Mouse (Mus musculus): ENCODE data around the gene Mzf1.

The Mzf1 gene

DNA sequence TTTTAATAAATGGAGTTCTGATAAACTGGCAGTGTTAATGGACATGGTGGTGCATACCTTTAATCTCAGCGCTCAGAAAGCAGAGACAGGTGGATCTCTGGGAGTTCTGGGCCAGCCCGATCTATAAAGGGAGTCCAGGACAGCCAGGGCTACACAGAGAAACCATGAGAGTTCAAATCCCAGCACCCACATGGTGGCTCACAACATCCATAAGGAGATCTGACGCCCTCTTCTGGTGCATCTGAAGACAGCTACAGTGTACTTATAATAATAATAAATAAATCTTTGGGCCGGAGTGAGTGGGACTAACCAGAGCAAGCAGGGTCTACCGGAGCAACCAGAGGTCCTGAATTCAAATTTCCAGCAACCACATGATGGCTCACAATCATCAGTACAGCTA is 51.2 kb downstream of the Mzf1 start:
- DNase-seq (ENCODE audit: low spot score in 2 of 2): no peak

DNA sequence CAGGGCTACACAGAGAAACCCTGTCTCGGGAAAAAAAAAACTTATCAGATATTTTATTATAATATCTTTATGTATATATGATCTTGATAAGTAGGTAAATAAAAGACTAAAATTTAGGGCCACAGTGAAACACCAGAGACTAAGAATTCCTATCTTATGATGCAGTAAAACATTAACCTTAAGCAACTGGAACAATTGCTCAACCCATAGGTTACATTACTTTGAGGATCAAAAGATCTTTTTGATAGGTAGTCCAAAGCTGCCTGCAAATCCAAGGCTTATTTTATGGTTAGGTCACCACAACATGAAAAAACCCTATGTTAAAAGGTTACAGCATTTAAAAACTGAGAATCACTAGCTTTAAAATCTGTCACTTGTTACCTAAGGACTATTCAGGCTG is 53.0 kb downstream of the Mzf1 start:
- no peak for DNase-seq (ENCODE audit: low spot score in 2 of 2)

DNA sequence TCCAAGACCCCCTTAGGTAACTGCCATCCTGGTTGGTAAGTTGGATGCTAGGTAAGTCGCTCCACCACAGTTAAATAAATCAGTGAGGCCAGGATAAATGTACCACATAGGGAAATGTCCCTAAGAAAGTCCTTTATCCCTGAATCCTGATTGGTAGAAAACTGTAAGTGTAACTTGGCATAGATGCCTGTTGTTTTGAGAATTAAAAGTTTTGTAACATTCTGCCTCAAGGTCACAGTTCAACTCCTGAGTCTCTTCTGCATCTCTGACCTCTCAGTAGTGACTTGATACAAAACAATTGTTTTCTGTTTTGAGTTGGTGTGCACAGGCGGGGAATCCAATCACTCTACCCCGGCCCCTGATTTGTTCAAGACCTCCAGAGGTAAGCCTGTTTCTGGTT is 55.7 kb downstream of the Mzf1 start, which contains the start of gene Trim28:
Trim28 (plus strand) TSS at position 264 of the 400 bp plus-strand sequence.
- no peak for DNase-seq (ENCODE audit: low spot score in 2 of 2)

DNA sequence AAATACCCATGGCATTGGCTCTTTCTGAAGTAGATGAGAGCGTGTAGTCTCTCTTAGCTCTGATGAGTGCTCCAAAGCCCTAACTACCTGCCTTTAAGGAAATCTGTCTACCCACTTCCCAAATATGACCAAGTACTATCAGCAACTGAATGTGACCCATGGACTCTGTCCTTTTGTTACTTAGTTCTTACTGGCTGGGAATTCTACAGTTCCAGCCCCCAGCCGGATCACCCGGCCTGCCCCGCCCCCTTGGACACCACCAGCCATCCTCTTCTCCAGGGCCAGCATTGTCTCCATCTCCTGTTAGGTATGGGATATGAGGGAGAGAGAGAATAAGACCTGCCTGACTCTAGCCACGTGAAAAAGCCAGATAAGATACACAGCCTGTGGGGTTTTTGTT is 56.5 kb downstream of the Mzf1 start, which contains the start of gene Slc27a5:
Slc27a5 (minus strand) TSS at position 140 of the 400 bp plus-strand sequence.
- DNase-seq (ENCODE audit: low spot score in 2 of 2): no peak

DNA sequence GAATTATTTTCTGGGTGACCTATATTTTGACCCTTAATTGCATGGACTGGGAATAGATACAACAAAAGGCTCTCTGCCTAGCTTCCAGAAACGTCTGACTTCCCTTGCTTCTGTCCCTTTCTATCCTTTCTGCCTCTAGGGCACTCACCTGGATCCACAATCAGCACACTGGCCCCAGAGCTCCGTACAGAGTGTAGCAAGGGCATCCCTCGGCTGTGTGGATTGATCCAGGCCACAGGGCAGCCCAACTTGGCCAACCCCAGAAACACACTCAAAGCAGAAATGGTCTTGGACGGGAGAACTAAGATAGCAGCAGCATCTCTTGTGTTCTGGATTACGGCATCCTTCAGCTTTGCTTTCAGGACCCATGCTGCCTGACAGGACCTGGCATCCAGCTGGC is 57.3 kb downstream of the Mzf1 start:
- DNase-seq (ENCODE audit: low spot score in 2 of 2): no peak

DNA sequence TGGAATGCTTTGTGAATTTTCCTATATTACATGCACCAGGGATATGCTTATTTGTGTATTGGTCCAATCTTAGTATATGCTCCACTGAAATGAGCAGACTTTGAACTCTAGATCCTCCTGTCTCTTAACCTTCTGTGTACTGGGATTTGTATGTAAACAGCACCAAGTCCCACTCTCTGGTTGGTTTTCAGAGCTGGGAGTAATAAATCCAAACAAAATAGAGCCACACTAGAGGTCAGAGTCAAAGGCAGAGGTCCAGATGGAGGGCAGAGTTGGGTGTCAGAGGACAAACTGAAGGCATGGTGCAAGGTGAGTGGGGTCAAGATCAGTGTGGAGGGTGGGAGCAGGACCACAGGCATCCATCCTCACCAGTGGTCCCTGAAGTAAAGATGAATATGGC is 58.7 kb downstream of the Mzf1 start:
- DNase-seq (ENCODE audit: low spot score in 2 of 2): no peak

DNA sequence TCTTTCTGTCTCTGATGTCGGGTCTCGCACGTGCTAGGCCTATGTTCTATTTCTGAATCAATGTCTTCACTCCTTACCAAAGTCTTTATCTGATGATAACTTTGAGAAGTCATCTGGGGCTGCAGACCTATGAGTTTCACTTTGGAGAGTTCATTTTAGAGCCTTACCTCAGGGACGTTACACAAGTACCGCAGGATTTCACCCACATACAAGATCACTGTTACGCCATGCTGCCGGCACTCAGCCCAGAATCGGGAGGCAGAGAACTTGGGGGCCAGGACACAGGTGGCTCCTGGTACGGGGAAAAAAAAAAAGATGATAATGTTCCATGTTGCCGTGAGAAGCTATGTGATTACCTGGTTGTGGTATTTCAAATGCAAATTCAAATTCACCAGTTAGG is 61.4 kb downstream of the Mzf1 start:
- DNase-seq (ENCODE audit: low spot score in 2 of 2): no peak

All from right cerebral cortex, postnatal 10 days (tissue).